Mouse (Mus musculus) ES-E14 (cell line): ENCODE results near the gene Pgghg.

Experiments used
- CHD2 ChIP-seq: IDR thresholded peaks from 2 replicates; pipeline ENCODE4 v1.6.1; 2014; ENCODE audit warnings: mild to moderate bottlenecking, low read depth, low read length, inconsistent platforms
- HCFC1 ChIP-seq: IDR thresholded peaks from 2 replicates; pipeline ENCODE4 v1.6.1; 2012; ENCODE audit warnings: low read length, inconsistent platforms, borderline replicate concordance; ENCODE audit not compliant: insufficient read depth
- ZNF384 ChIP-seq: IDR thresholded peaks from 2 replicates; pipeline ENCODE4 v1.6.1; 2012; ENCODE audit warnings: low read depth, low read length, inconsistent platforms

- TF ChIP-seq HCFC1 (no peak), ZNF384 (no peak), CHD2 (no peak)
These were observed 47.2 kb upstream of the Pgghg start for GRCm38 (mm10) chr7:140894031-140894430.
